Mouse (Mus musculus): Measurements from ENCODE around the gene Kctd19.

GRCm38 (mm10) chr8:105356681-105357080 lies 56.6 kb downstream of the Kctd19 start:
- no peak for TF ChIP-seq USF1 (IDR thresholded peaks at IDR 0.05; ENCODE audit: low read depth)
- TF ChIP-seq CTCF (IDR thresholded peaks at IDR 0.05; ENCODE audit: control insufficient read depth, insufficient read depth, insufficient read length): no peak
- no peak for TF ChIP-seq FOSL1 (IDR thresholded peaks at IDR 0.05; ENCODE audit: insufficient read depth, low read length, poor library complexity, severe bottlenecking)

Data from C2C12 (cell line).